Mouse (Mus musculus) urinary bladder, adult 18-20 months (tissue): Measurements from ENCODE around the gene Sorbs1.
A peak's percentile ranks its signal among the peaks of the same experiment; 100 is the strongest.

Experiments
- DNase-seq, 2 experiments: peaks; one replicate each; pipeline ENCODE4 v3.0.0; 2022; ENCODE audit warnings: low spot score in 2 of 2, mixed read lengths in 2 of 2

Gene Sorbs1

DNA sequence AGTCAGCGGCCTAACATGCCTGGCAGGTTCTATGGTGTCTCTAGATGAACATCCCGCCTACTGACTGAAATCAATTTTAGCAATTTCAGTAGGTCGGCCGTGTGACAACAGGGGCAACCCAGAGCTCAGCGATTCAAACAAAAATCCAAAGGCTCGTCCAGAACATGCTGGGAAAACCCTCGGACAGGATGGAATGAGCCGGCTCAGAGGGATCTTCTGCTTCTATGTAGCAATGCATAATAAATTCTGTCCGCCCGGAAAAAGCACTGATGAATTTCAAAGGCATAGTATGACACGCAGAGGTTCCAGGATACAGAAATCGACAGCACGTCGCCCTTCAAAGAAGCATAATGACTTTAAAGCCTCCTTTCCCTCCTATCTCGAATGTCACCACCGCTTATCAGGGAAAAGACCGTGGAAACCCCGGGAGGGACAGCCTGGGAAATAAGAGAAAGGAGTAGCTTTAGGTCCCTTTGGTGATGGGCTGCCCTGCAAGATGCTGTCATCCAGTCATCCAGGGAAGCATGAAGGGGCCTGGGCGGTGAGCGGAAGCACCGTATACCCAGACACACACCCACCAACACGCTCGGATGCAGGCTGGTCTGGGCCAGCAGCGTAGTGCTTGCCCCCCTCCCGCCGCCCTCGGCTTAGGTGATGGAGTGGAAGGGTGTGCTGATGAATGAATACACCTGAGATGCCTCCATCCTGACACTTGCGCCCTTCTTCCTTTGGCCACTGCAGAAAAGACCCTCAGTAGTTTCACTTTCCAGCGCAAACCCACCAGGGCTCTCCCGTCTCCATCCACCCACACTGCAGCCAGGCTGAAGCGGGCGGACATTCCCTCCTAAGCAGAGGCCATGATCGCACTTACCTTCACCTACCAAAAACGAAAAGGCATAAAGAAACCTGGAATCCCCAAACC lies 818 bp downstream of the Sorbs1 start:
- peak in 1 of 2 experiments; percentile 30 for DNase-seq

DNA sequence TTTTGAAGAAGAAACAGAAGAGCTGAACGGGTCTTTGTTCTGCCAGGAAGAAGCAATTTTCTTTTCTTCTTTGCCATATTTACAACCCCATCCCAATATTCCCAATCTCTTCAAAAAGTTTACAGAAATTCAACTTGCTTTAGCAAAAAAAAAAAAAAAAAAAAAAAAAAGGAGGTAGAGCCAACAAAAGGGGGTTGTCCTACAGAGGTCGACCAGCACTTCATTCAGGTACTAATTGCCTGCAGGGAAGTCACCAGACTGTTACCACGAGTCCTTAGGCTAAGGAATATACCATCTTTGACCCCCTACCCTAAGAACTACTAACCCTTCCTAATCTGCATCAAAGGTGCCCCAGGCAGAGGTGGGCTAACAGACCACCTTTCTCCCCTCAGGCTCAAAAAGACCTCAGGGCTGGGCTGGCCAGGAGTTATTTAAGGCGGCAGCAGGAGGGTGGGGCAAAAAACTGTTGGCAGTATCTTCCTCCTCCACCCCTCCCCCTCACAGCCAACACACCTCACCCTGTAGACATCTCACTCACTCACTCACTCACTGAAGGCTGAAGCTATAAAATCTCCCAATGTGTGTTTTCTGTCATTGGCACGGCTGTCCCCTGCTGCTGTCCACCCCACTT lies 1.8 kb downstream of the Sorbs1 start:
- no peak for DNase-seq

DNA sequence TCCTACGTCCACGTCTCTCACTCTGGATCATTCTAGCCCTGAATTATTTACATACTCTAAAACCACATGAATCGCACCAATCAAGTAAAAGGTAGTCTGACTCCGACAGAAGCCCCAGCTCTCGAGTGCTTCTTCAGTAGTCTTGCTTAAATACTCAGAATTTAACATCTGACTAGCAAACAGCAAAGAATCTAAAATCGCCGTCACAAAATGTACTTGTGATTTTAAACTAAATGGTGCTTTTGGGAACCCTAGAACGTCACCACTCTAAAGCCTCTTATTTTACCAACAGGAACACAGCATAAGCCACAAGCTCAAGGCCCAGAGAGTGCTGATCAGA lies 2.5 kb downstream of the Sorbs1 start:
- no peak for DNase-seq

DNA sequence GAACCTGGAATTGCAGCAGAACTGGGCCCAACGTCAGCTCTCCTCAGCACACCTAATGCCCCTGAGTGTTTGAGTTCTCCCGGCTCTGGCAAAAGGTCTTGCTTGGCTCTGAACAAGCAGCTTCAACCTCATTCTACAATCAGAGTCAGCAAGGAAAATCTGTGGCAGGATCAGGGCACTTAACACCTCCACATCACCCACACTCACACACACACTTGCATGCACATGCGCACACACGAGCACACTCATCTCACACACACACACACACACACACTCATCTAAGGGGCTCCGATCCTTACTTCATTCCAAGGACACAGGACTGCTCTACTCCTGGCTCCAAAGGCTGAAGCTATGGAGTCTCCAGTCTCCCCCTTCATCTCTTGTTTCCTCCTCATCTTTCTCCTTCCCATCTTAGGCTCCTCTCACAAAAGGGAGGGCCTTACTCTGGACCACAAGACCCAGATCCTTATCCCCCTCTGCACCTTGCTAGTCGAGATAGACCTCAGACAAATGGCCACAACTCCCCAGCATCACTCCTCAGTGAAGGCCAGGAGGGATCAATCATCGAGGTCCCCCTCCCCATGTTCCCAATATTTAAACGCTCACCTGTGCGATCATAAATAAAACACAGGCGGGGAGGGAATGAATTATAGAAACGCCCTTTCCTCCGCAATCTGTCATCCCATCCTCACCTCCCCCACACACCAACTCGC lies 3.0 kb downstream of the Sorbs1 start:
- no peak for DNase-seq

DNA sequence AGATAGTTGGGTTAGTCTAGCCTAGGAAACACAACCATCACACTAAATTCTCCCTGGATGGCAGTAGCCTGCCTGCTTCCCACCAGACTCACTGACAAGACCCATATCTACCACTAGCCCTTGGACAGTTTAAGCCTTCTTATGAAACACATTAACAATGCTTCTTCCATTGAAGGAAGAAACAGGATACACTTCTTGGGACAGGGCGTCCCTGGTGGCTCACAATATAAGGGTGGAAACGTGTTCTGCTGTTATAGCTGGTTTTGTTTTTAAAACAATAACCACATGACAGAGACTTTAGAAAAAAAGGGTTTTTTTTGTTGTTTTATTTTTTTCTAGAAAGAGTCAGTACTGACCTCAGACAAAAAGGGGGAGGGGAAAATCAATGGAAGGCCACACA lies 4.3 kb downstream of the Sorbs1 start:
- DNase-seq: no peak

DNA sequence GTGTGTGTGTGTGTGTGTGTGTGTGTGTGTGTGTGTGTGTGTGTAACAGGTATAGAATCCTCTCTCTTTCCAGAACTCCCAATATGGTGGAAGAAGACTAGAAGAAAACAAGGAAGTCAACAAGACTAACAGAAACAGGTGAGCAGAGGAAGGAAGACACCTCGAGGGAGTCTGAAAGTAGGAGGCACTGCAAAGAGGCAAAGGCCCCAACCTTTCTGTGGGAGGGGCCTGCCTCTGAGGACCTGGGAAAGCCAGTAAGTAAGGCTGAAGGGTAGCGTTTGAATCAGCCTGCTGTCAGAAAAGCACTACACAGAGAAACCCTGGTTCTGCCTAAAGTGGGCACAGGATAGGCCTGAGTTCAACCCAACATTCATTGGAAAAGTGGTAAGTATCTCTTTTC lies 4.7 kb downstream of the Sorbs1 start:
- no peak for DNase-seq

DNA sequence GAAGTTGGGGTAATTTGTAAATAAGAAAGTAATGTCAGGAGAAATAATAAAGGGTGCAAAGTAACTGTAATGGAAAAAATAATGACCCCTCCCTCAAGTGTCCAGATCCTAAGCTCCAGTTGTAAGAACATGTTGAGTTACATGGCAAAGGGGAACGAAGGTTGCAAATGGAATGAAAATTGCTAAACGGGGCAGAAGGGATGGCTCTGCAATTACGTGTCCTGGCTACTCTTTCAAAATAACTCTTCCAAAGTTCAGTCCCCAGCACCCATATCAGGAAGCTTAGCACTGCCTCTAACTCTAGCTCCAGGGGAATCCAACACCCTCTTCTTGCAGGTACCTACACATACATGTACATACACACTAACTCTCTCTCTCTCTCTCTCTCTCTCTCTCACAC lies 6.6 kb downstream of the Sorbs1 start:
- no peak for DNase-seq

DNA sequence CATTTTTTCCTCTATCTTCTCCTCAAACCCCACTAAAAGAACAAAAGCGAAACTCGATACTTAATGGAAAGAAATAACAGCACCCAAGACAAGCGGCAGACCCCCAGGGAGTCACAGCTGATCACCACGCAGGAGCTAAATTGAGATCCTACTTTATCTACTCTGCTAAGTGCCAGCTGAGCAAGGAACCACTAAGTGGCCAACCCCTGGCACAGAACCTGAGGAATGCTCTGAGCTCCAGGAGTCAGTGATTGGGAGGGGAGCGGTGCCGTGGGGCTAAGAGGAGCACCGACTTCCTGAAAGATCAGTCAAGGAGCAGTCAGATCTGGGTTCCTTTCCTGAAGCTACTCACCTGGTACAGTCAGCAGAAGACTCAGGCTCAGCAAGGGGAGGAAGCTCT lies 9.2 kb downstream of the Sorbs1 start:
- no peak for DNase-seq

DNA sequence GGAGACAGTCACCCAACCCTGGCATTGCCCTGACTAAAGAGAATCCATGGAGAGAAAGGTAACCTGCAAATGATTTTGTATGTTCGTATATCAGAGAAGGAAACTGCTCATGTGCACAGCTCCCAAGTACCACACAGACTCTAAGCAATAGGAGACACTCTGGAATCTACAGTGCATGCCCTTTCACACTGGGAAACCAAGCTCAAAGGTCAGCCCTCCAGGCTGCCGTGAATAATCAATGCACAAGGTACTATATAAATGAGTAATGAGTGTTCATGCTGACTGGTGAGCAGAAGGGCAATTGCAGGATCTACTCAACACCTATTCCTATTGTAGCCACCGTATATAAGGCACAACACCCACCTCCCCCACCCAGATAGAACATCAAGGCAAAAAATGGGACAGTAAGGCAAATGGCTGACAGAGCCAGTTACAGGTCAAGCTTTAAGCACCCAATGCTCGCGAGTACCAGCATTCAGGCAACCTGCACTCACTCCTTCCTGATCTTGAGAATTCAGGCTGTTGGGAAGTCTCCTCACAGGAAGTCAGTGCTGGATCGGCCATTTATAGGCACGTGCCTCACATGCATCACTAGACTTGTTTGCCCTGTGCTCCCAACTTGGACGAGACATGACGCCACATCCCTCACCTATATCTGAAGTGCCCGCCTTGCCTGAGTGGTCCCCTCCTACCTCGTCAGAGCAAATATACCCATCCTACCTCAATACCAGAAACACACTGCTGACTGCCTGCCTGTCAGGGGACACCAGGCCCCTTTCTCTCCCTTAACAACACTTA lies 13.4 kb downstream of the Sorbs1 start:
- no peak for DNase-seq

DNA sequence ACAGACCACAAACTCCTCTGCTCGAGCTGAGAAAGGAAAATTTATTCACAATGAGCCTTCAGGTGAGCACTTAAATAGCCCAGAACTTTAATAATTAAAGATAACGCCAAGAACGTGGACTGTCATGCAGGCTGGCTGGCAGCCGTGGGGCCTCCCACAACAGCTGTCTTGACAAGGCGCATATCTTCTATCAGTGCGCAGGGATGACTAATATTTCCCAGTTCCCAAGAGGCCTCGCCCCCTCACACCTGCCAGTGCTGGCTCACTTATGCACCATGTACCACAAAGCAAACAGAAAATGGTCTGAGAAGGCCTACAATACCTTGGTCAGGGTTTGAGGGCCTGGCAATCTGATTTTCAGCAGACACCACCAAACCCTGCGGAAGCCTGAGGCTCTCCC lies 14.4 kb downstream of the Sorbs1 start:
- peak in 1 of 2 experiments; percentile 56 for DNase-seq

DNA sequence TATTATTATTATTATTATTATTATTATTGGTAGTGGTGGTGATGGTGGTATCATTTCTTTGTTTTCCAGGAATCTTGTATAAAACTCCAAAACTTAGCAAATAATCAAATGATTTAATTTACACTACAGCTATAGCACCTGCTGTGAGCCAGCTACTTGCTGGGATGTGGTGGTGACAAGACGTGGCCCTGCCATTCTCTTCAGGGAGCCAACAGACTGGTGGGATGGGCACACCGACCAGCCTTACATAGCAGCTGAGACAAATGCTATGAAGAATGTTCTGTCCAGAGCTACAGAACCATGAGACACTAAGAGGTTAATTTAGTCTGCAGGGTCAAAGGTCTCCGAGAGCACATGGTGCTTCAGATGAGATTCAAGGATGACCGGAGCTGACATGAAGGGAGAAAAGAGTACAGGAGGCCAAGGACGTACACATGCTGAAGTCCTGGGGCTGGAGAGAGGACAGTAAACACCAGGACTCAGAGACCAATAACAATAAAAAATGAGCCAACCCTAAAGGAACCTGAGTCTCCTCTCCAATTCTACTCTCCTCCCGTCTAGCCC lies 15.3 kb downstream of the Sorbs1 start:
- no peak for DNase-seq

DNA sequence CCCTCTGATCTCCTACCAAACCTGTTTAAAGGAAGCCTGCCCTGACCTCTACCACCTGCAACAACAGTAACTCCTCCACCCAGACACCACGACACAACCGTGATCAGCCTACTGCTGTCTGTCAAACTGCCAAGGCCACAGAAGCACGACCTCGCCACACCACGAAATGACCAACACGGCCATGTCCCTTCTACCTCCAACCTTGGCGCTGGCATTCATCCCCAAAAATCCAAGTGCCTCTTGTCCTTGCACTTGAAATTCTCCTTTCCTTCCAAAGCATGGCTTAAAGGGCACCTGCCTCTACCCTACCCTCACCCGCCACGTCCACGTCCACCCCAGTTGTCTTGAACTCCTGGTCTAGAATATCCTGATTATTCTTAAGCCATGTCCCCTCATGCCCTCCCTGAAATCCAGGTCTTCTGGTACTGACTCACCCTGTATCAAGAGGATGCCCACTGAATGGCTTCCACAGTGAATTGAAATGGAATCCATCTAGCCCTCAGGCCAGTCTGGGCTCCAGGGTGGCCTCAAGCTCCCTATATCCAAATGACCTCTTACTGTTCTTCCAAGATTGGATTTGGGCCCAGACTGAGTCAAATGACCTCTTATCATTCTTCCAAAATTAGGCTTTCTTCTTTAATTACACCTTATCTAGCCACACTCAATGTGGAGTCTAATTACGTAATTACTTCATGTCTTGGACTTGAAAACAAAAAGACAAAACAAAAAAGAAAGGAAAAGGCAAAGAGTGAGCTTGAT lies 16.9 kb downstream of the Sorbs1 start:
- DNase-seq: no peak

DNA sequence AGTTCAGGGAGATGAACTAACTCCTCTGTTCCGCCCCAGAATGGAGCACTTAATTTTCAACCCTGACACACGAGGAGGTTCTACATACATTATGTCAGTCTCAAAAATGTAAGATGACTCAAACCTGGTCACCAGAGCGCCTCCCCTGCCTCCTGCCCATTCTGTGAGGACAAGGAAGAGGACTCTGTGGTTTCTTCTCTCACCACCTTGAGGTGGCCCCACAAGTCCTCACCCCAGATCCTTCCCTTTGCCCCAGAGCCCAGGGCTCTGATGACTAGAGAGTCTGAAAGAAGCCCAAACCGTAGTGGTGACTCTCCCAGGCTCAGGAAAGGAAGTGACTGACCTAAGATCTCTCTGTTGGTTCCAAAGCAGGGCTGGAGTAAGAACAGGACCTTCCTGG lies 17.5 kb downstream of the Sorbs1 start:
- no peak for DNase-seq

DNA sequence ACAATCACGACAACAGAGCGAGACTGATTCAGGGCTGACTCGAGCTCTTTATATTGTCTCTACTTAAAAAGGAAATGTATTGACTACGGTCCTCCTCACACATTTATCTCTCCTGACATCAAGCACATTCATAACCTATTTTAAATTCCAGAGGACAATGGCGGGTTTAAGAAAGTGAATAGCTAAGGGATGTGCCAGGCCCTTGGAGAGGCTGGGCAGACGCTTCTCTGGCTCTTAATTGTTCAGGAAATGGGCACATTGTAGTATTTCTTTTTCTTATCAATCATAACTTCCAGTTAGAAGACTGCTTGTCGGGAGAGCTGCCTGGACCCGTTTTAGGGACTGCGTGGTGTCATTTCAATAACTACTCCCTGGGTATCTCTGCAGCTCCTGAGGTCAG lies 20.7 kb downstream of the Sorbs1 start:
- DNase-seq: no peak

DNA sequence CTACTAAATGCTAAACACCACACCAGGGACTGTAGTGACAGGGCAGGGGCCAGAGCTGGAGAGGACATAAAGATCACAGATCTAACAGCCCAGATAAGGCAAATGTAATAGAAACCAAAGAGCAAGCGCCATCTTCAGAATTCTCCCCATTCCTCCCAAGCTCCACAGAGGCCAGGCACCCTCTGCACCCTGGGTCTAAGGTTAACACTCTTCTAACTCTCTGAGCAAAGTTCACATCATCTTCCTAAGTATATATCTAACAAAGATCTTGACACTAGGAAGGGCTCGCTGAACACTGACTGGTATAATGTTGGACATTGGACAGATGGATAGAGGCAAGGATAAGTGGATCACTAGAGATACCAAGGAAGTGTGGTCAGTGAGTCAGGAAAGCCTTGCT lies 22.1 kb downstream of the Sorbs1 start:
- DNase-seq: no peak

DNA sequence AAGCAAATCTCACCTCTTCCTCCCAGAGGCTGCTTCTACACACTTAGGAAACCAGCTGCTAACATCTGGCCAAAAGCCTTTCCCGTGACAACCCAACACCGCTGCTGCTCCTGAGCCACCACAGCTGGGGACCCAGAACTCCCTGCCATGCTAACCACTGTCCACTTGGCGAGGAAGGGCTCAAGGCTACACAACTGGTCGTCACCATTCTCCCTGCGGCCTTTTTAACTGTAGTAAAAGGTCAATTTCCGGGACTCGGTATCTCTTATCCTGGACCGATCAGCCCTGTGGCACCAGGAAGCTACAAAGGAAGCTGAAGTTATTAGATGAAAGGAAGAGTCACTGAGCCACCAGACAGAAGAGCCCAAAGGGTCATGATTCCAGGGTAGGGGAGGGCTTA lies 22.8 kb downstream of the Sorbs1 start:
- DNase-seq: no peak

DNA sequence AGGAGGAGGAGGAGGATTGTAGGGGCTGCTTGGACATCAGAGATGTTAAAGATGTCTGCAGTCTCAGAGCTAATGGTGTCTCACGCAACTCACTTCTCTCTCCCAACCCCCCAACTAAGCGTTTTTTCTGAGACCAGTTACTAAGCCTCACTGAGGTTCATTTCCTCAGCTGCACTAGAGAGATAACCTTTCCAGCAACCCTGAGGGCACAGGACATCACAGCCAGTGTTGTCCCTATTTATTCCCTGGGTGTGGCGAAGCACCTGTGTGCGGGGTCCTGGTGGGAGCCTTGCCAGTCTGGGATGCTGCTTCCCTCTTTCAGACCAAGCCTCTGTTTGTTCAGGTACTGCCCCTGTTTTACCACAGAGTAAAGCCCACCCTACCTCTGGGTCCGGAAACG lies 23.9 kb downstream of the Sorbs1 start:
- no peak for DNase-seq

DNA sequence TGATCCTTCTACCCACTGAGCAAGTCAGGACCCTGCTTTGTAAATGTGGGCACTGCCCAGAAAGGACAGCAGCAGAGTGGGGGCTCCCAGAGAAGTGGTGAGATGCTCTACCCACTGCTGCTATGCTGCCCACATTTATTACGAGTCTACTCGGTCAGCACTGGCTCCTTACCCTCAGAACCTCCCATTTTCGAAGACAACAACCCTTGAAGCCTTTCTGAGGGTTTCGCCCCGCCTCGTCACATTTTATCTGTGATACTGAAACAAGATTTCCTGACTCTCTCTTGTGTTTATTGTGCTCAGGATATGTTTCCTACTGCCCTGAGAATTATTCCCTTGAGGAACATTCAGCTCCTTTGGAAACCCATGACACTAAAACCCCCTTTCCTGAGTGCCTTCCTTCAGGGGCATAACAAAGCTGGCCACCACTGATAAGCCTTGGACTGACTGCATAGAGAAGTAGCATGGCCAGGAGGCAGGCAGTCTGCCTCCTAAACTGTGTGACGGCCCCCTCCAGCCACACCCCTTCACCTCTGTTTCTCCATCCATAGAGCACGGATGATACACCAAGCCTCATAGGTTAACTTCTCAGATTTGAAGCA lies 24.6 kb downstream of the Sorbs1 start:
- no peak for DNase-seq

DNA sequence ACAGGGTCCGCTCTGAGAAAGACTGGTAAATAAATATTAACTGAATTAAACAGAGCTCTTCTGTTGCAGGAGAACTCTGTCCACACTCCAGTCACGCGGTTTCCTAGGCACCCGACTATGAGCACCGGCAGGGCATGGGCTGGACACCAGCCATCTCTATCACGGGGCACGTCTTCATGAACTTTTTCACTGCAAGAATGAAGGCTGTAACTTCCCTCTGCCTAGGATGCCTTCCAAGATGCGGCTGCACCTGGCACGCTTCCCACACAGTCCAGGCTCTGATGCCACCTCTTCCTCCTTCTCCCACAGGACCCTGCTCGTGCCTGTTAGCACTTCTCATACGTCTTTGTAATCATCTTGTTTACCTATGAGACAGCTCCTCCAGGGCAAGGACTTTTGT lies 26.0 kb downstream of the Sorbs1 start:
- no peak for DNase-seq

DNA sequence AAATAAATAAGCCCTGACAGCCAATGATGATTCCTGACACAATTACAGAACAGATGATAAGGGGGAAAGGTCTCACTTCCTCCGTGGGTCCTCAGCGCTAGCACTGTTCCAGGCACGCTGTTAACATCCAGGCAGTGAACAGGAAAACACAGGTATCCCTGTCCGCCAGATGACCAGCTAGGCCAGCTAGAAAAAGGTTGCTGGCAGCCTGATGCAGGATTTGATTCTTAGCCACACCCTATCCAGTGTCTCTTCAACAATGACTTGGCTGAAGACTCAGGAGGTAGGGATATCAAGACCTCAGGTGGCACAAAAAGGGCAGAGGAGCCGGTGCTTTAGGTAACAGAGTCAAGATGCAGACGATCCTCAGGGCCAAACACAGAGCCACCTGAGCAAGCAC lies 32.5 kb downstream of the Sorbs1 start:
- DNase-seq: no peak
